7 mouse cellular contexts compared by ENCODE assay signal in genomic region chr16:29734324-29734723, GRCm38 (mm10).
DNase-seq lines count a peak whose midpoint lies in the region; ATAC-seq and TF ChIP-seq lines count a peak whose summit lies in the region.

No protein-coding gene starts in this region.

- H3K27me3 ChIP-seq in ES-Bruce4 (ENCODE audit: control insufficient read depth, insufficient read depth, low read length, poor library complexity, severe bottlenecking): no peaks in the 10 kb centered on the region
- H3K27me3 ChIP-seq in embryonic facial prominence, embryonic 13.5 days: peaks cover 34% of the 10 kb centered on the region
- peaks cover 50% of the 10 kb centered on the region for H3K27me3 ChIP-seq in heart, embryonic 15.5 days
- no peaks in the 10 kb centered on the region for H3K27me3 ChIP-seq in lung, embryonic 16.5 days (ENCODE audit: control insufficient read depth, insufficient read depth, low read depth, low read length)

- H3K9ac ChIP-seq in ES-Bruce4 (ENCODE audit: low read depth, poor library complexity, severe bottlenecking): no peak overlapping the region
- 0 out of 2 replicates have a peak overlapping the region, but pooled peaks have one; percentile 51 for H3K9ac ChIP-seq in embryonic facial prominence, embryonic 13.5 days
- no peak overlapping the region for H3K9ac ChIP-seq in heart, embryonic 15.5 days
- H3K9ac ChIP-seq in lung, embryonic 16.5 days (ENCODE audit: low read length): peak overlapping the region; percentile 45

- no peak for TF ChIP-seq POLR2A in ES-Bruce4 (IDR thresholded peaks at IDR 0.05; ENCODE audit: insufficient read depth, low read length)

- H3K4me3 ChIP-seq in ES-Bruce4 (ENCODE audit: low read depth, low read length): no peak overlapping the region
- H3K4me3 ChIP-seq in embryonic facial prominence, embryonic 13.5 days: 0 out of 2 replicates have a peak overlapping the region, but pooled peaks have one; percentile 4
- H3K4me3 ChIP-seq in heart, embryonic 15.5 days: peak overlapping the region; percentile 24
- H3K4me3 ChIP-seq in lung, embryonic 16.5 days (ENCODE audit: low read length): no peak overlapping the region

- H3K27ac ChIP-seq in ES-Bruce4 (ENCODE audit: insufficient read depth, low read length): no peak overlapping the region
- H3K27ac ChIP-seq in embryonic facial prominence, embryonic 13.5 days: peak overlapping the region; percentile 79
- H3K27ac ChIP-seq in heart, embryonic 15.5 days: peak overlapping the region; percentile 79
- peak overlapping the region; percentile 93 for H3K27ac ChIP-seq in lung, embryonic 16.5 days (ENCODE audit: low read length)

- H3K4me2 ChIP-seq in embryonic facial prominence, embryonic 13.5 days: peak overlapping the region; percentile 48
- peak overlapping the region; percentile 59 for H3K4me2 ChIP-seq in heart, embryonic 15.5 days
- H3K4me2 ChIP-seq in lung, embryonic 16.5 days (ENCODE audit: low read depth, low read length): peak overlapping the region; percentile 32

- peaks cover 3% of the 10 kb centered on the region for H3K4me1 ChIP-seq in ES-Bruce4 (ENCODE audit: control insufficient read depth, insufficient read depth, low read length)
- H3K4me1 ChIP-seq in embryonic facial prominence, embryonic 13.5 days: peaks cover 53% of the 10 kb centered on the region
- peaks cover 38% of the 10 kb centered on the region for H3K4me1 ChIP-seq in heart, embryonic 15.5 days (replicated peaks)
- H3K4me1 ChIP-seq in lung, embryonic 16.5 days (replicated peaks; ENCODE audit: control insufficient read depth, insufficient read depth, low read length): peaks cover 33% of the 10 kb centered on the region

- DNase-seq in R1 (ENCODE audit: low read depth, low spot score): peak; percentile 64
- DNase-seq in kidney, postnatal 10 days: peak; percentile 78
- DNase-seq in right cerebral cortex, postnatal 25 days: peak; percentile 35

- no peak for TF ChIP-seq EP300 in ES-Bruce4 (IDR thresholded peaks at IDR 0.05; ENCODE audit: insufficient read depth, low read depth, low read length)

- ATAC-seq in embryonic facial prominence, embryonic 13.5 days (ENCODE audit: insufficient number of reproducible peaks, insufficient read depth, low FRiP score, low TSS enrichment, low read depth): peak; percentile 54; the same call in 1 of the 2 replicates
- ATAC-seq in heart, embryonic 15.5 days (replicated peaks; ENCODE audit: insufficient number of reproducible peaks, insufficient read depth, low FRiP score, low read depth): peak; percentile 46; the same call in 1 of the 2 replicates
- peak; percentile 80 for ATAC-seq in lung, embryonic 16.5 days (ENCODE audit: low read depth)

- H3K36me3 ChIP-seq in ES-Bruce4 (ENCODE audit: control insufficient read depth, insufficient read depth, low read length, poor library complexity, severe bottlenecking): no peaks in the 10 kb centered on the region
- H3K36me3 ChIP-seq in embryonic facial prominence, embryonic 13.5 days: no peaks in the 10 kb centered on the region
- no peaks in the 10 kb centered on the region for H3K36me3 ChIP-seq in heart, embryonic 15.5 days
- no peaks in the 10 kb centered on the region for H3K36me3 ChIP-seq in lung, embryonic 16.5 days (ENCODE audit: control insufficient read depth, insufficient read depth, low read length)

- WGBS in embryonic facial prominence, embryonic 13.5 days: 7% methylated on average over 1 of the region's 1 CpGs
- 0% methylated on average over 1 of the region's 1 CpGs for WGBS in heart, embryonic 15.5 days
- 9% methylated on average over 1 of the region's 1 CpGs for WGBS in lung, embryonic 16.5 days

- TF ChIP-seq CTCF in ES-Bruce4 (IDR thresholded peaks at IDR 0.05; ENCODE audit: low read depth, low read length): peak; percentile 17

- no peaks in the 10 kb centered on the region for H3K9me3 ChIP-seq in ES-Bruce4 (replicated peaks; ENCODE audit: control insufficient read depth, insufficient read depth, low read length, poor library complexity, severe bottlenecking)
- no peaks in the 10 kb centered on the region for H3K9me3 ChIP-seq in embryonic facial prominence, embryonic 13.5 days
- H3K9me3 ChIP-seq in heart, embryonic 15.5 days (replicated peaks): no peaks in the 10 kb centered on the region
- no peaks in the 10 kb centered on the region for H3K9me3 ChIP-seq in lung, embryonic 16.5 days (ENCODE audit: control insufficient read depth, low read length)

Comparison
In these comparisons a context has a peak if more than half of its experiments do, and no peak if none do; other contexts are left out.
1. H3K4me3 ChIP-seq: peak in embryonic facial prominence, embryonic 13.5 days (single experiment) and heart, embryonic 15.5 days (single experiment); none in ES-Bruce4 (single experiment) and lung, embryonic 16.5 days (single experiment).
2. H3K9ac ChIP-seq: peak in embryonic facial prominence, embryonic 13.5 days (single experiment) and lung, embryonic 16.5 days (single experiment); none in ES-Bruce4 (single experiment) and heart, embryonic 15.5 days (single experiment).
3. Peak in every context shown above with its lines, with median percentiles within 50 percentile points of each other: DNase-seq, ATAC-seq and H3K4me2 ChIP-seq.